Mouse (Mus musculus) MEL (cell line): ENCODE data around the gene Oas1c. TPM values are rescaled to one million over a fixed set of nuclear protein-coding genes. Genes with fewer than 3 reads are reported as not detected.
"Not testable (repeated sequence)": the region's sequence is repeated elsewhere in the genome, so short reads cannot be mapped to it uniquely, and the experiment has no call there.

Experiments used
- DNase-seq: peaks from one replicate; pipeline ENCODE4 v3.0.0; 2011; ENCODE audit warnings: low read depth, low spot score
- H3K27ac ChIP-seq: 2 replicates; pipeline ENCODE4 v1.5.1; 2012; ENCODE audit warnings: low read depth, mild to moderate bottlenecking, control low read depth, low read length, moderate library complexity; ENCODE audit not compliant: control insufficient read depth
- H3K27me3 ChIP-seq, 2 experiments: fragments of 150-350 bp in 1 of 2; sonication (generic) in 1 of 2; 2 replicates each; pipeline ENCODE4 v1.6.1; 2012; ENCODE audit warnings: low read length in 2 of 2, mild to moderate bottlenecking in 2 of 2, improper control_type of control experiment in 1 of 2, moderate library complexity in 1 of 2; ENCODE audit not compliant: insufficient read depth in 2 of 2, control insufficient read depth in 1 of 2
- H3K36me3 ChIP-seq, 2 experiments: 2 replicates each; pipeline ENCODE4 v1.6.1; 2012 to 2014; ENCODE audit warnings: low read length in 2 of 2, improper control_type of control experiment in 1 of 2, inconsistent platforms in 1 of 2, mild to moderate bottlenecking in 1 of 2; ENCODE audit not compliant: insufficient read depth in 2 of 2, control insufficient read depth in 1 of 2
- H3K4me1 ChIP-seq, 2 experiments: fragments of 150-350 bp in 1 of 2; sonication (generic) in 1 of 2; 2 replicates each; pipeline ENCODE4 v1.6.1; 2012; ENCODE audit warnings: low read length in 2 of 2, improper control_type of control experiment in 1 of 2, mild to moderate bottlenecking in 1 of 2; ENCODE audit not compliant: insufficient read depth in 2 of 2, control insufficient read depth in 1 of 2
- H3K4me3 ChIP-seq, 2 experiments: fragments of 150-350 bp in 1 of 2; sonication (generic) in 1 of 2; 2 replicates each; pipeline ENCODE4 v1.5.1; 2012; ENCODE audit warnings: low read depth in 2 of 2, low read length in 2 of 2, mild to moderate bottlenecking in 2 of 2, moderate library complexity in 2 of 2, control low read depth in 1 of 2, improper control_type of control experiment in 1 of 2; ENCODE audit not compliant: control insufficient read depth in 1 of 2, insufficient read depth in 1 of 2
- H3K79me2 ChIP-seq: 2 replicates; pipeline ENCODE4 v1.6.1; 2012; ENCODE audit warnings: mild to moderate bottlenecking, low read length, moderate library complexity; ENCODE audit not compliant: control insufficient read depth, poor library complexity, insufficient read depth
- H3K9ac ChIP-seq: 2 replicates; pipeline ENCODE4 v1.6.1; 2012; ENCODE audit warnings: low read depth, mild to moderate bottlenecking, control low read depth, low read length, moderate library complexity; ENCODE audit not compliant: control insufficient read depth, poor library complexity, severe bottlenecking
- H3K9me3 ChIP-seq: fragments of 150-350 bp; sonication (generic); replicated peaks from 2 replicates; pipeline ENCODE4 v1.6.1; 2012; ENCODE audit warnings: mild to moderate bottlenecking, low read length, improper control_type of control experiment, moderate library complexity; ENCODE audit not compliant: insufficient read depth
- CHD1 ChIP-seq: IDR thresholded peaks from 2 replicates; pipeline ENCODE4 v1.6.1; 2012; ENCODE audit warnings: low read depth, mild to moderate bottlenecking, inconsistent platforms, low read length, improper control_type of control experiment
- EP300 ChIP-seq, 2 experiments: IDR thresholded peaks; 2 replicates each; pipeline ENCODE4 v1.6.1; 2011; ENCODE audit warnings: improper control_type of control experiment in 2 of 2, low read length in 2 of 2, low read depth in 1 of 2, mild to moderate bottlenecking in 1 of 2
- RAD21 ChIP-seq: IDR thresholded peaks from 2 replicates; pipeline ENCODE4 v1.6.1; 2011; ENCODE audit warnings: mild to moderate bottlenecking, low read depth, low read length, improper control_type of control experiment
- SIN3A ChIP-seq: IDR thresholded peaks from 2 replicates; pipeline ENCODE4 v1.6.1; 2012; ENCODE audit warnings: low read length, improper control_type of control experiment, inconsistent platforms
- SMC3 ChIP-seq: IDR thresholded peaks from 2 replicates; pipeline ENCODE4 v1.6.1; 2011; ENCODE audit warnings: low read depth, low read length, improper control_type of control experiment
- ZC3H11A ChIP-seq: IDR thresholded peaks from 2 replicates; pipeline ENCODE4 v1.6.1; 2012; ENCODE audit warnings: low read depth, mild to moderate bottlenecking, inconsistent platforms, low read length, improper control_type of control experiment
- polyA plus RNA-seq, 2 experiments: library from polyadenylated mRNA; stranded (reverse) in 1 of 2; unstranded in 1 of 2; fragments of >175 nt in 1 of 2; fragments of >200 nt in 1 of 2; gene quantifications; 2 replicates each; pipeline versions ENCODE4 v1.2.1 to v1.2.4; 2012; ENCODE audit warnings: low replicate concordance in 2 of 2, low read depth in 1 of 2; ENCODE audit not compliant: insufficient read length in 2 of 2, insufficient read depth in 1 of 2, missing spikeins in 1 of 2
- total RNA-seq: library from RNA; depleted of rRNA; stranded (reverse); fragments of 300-350 nt; gene quantifications from 2 replicates; pipeline ENCODE4 v1.2.3, GENCODE M21; 2012

Oas1c gene
- total and polyA plus RNA-seq, 3 experiments, result 0.85 to 1.8 TPM; not detected in 1

- Histone ChIP-seq H3K79me2 (no peaks in the 10 kb centered on the region), H3K9me3 (no peaks in the 10 kb centered on the region), H3K4me3 (no peak overlapping the region), H3K27me3 (no peaks in the 10 kb centered on the region), H3K27ac (no peak overlapping the region), H3K36me3 (no peaks in the 10 kb centered on the region), H3K4me1 (no peaks in the 10 kb centered on the region), H3K9ac (no peak overlapping the region)
- TF ChIP-seq SMC3, result no peak
- TF ChIP-seq CHD1, result no peak
- TF ChIP-seq RAD21, result no peak
- TF ChIP-seq ZC3H11A, result no peak
- no peak for TF ChIP-seq SIN3A
- DNase-seq, result no peak
These were observed 8.7 kb downstream of the Oas1c start for GRCm38 (mm10) chr5:120803596-120803995.

GRCm38 (mm10) chr5:120798943-120799342 is 13.4 kb downstream of the Oas1c start:
- not testable (repeated sequence) for H3K9me3 ChIP-seq, H3K9ac ChIP-seq, H3K27me3 ChIP-seq, H3K4me3 ChIP-seq, H3K36me3 ChIP-seq, H3K4me1 ChIP-seq, H3K27ac ChIP-seq, DNase-seq, H3K79me2 ChIP-seq

- H3K79me2 ChIP-seq, H3K27ac ChIP-seq, DNase-seq, H3K36me3 ChIP-seq: not testable (repeated sequence)
- 0 out of 4 replicates have a peak, but pooled peaks of 1 of the 2 experiments have one; percentile 13 for TF ChIP-seq EP300 (IDR thresholded peaks at IDR 0.05; ENCODE audit: low read depth in 1 of 2, low read length in 2 of 2)
- TF ChIP-seq, all 39 proteins: peak for 1; not testable (repeated sequence) for 38
- not testable (repeated sequence) for H3K27me3 ChIP-seq, H3K4me3 ChIP-seq, H3K9ac ChIP-seq, H3K4me1 ChIP-seq, H3K9me3 ChIP-seq
These were observed 14.2 kb downstream of the Oas1c start for GRCm38 (mm10) chr5:120798147-120798546.

- not testable (repeated sequence) for H3K4me1 ChIP-seq, H3K9ac ChIP-seq, H3K4me3 ChIP-seq, DNase-seq, H3K27ac ChIP-seq, H3K79me2 ChIP-seq, H3K27me3 ChIP-seq, H3K36me3 ChIP-seq, H3K9me3 ChIP-seq
These were observed 16.8 kb downstream of the Oas1c start, which contains the start of gene Oas1e for GRCm38 (mm10) chr5:120795480-120796034. Gene Oas1e, minus strand, starts transcription at chr5:120795530.
